Mouse (Mus musculus) lung, embryonic 14.5 days (tissue): Measurements from ENCODE around the gene C9. TPM values are rescaled to one million over a fixed set of nuclear protein-coding genes. Genes with fewer than 3 reads are reported as not detected.

Experiments used
- ATAC-seq: fragments of 200-750 bp; cut with Nextera tagmentation; 2 replicates; pipeline ENCODE4 v1.8.0; 2017; ENCODE audit warnings: mild to moderate bottlenecking, moderate TSS enrichment, moderate library complexity; ENCODE audit not compliant: insufficient read depth
- DNase-seq: peaks from one replicate; pipeline ENCODE4 v3.0.0-alpha.2; 2015
- H3K27ac ChIP-seq: fragments of 300-500 bp; sonication (generic); 2 replicates; pipeline ENCODE4 v1.5.1; 2014; ENCODE audit warnings: low read depth, mild to moderate bottlenecking, moderate library complexity
- H3K27me3 ChIP-seq: fragments of 300-500 bp; sonication (generic); 2 replicates; pipeline ENCODE4 v1.6.1; 2014; ENCODE audit warnings: low read length, control low read depth; ENCODE audit not compliant: insufficient read depth
- H3K36me3 ChIP-seq: fragments of 300-500 bp; sonication (generic); 2 replicates; pipeline ENCODE4 v1.6.1; 2014; ENCODE audit warnings: control low read depth; ENCODE audit not compliant: insufficient read depth
- H3K4me1 ChIP-seq: fragments of 300-500 bp; sonication (generic); 2 replicates; pipeline ENCODE4 v1.6.1; 2014; ENCODE audit warnings: antibody characterized with exemption, control low read depth; ENCODE audit not compliant: insufficient read depth
- H3K4me2 ChIP-seq: fragments of 300-500 bp; sonication (generic); 2 replicates; pipeline ENCODE4 v1.6.1; 2014; ENCODE audit warnings: mild to moderate bottlenecking
- H3K4me3 ChIP-seq: fragments of 300-500 bp; sonication (generic); 2 replicates; pipeline ENCODE4 v1.5.1; 2014; ENCODE audit warnings: low read depth, low read length
- H3K9ac ChIP-seq: fragments of 300-500 bp; sonication (generic); 2 replicates; pipeline ENCODE4 v1.6.1; 2014
- H3K9me3 ChIP-seq: fragments of 300-500 bp; sonication (generic); 2 replicates; pipeline ENCODE4 v1.6.1; 2016; ENCODE audit warnings: low read depth, low read length, control low read depth
- CTCF ChIP-seq: IDR thresholded peaks from 2 replicates; pipeline ENCODE4 v1.5.1; 2016; ENCODE audit warnings: antibody characterized with exemption, low read depth
- WGBS: fragments of 180-500 bp; shearing (Covaris S2); extraction: QIAGEN DNeasy Blood & Tissue Kit; methylation state at CpG from one replicate; pipeline ENCODE4 v1.1.7; 2014; 5-methylcytosine and 5-hydroxymethylcytosine counted together
- polyA plus RNA-seq: library from polyadenylated mRNA; unstranded; fragments of >200 nt; fragmentation: Nextera tagmentation; extraction: Ambion mirVana; gene quantifications from 2 replicates; pipeline ENCODE4 v1.2.1, GENCODE M21; 2014

C9 gene
- not detected in 2 replicates for polyA plus RNA-seq

DNA sequence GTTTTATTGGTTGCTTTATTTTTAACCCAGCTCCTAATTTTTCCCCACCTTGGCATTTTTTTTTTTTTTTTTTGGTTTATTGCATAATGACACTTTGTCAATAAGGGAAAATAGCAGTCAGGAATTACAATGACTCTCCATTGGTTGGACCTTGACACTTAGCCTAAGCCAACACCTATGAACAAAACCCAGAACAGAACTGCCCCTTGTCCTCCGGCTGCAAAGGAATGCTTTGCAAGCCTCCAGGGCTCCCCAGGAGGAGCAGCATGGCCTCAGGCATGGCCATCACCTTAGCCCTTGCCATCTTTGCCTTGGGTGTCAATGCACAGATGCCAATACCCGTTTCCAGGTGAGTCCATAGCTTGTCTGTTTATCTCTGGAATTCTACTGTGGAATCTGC is at the start of gene C9:
C9 (plus strand) TSS at position 193 of the 400 bp plus-strand sequence.
- Histone ChIP-seq H3K36me3 (no peaks in the 10 kb centered on the region), H3K4me3 (no peak within 1 kb of the TSS), H3K9ac (no peak within 1 kb of the TSS), H3K27ac (no peak within 1 kb of the TSS), H3K4me1 (no peaks in the 10 kb centered on the region), H3K27me3 (no peaks in the 10 kb centered on the region), H3K9me3 (no peaks in the 10 kb centered on the region), H3K4me2 (no peak within 1 kb of the TSS)
- WGBS, result 63% methylated on average over 2 of the region's 2 CpGs
- no peak for TF ChIP-seq CTCF
- DNase-seq, result no peak
- ATAC-seq, result no peak

DNA sequence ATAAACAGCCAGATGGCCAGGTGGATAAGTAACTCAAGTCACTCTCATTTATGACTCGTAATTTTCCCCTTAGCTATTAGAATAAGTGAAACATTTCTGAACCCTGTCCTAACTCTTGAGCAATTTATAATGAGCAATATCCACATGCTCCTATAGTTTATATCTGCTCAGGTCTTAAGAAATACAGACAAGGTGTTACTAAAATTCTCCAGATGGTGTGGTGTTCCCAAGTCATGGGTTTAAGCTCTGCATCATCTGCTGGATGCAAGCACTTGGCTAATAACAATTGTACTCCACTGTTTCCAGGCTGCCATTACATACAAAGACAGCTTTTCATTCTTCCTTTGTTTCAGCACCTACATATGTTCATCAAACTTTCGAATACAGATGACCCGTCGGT is 46.9 kb upstream of the C9 start:
- no peak for ATAC-seq
- no peak for DNase-seq
- WGBS, result 76% methylated on average over 4 of the region's 4 CpGs

DNA sequence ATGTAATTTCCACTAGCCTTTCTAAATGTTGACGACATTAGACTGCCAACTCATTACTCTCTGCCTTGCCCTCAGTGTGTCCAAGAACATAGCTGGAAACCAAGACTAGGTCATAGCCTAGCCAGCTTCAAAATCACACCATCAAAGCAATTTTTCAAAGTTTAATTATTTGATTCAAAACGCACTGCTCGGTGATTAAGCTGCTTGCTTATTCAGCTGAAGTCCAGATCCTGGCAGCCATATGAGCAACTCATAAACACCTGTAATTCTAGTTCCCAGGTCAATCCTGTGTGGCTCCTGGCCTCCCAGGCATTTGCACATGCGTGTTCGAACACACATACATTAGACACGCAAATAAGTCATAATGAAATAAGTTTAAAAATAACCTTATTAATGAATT is 46.2 kb upstream of the C9 start:
- ATAC-seq (no peak), DNase-seq (no peak)
- 74% methylated on average over 6 of the region's 6 CpGs for WGBS
- H3K27me3 ChIP-seq, result no peaks in the 10 kb centered on the region
- no peak overlapping the region for H3K4me2 ChIP-seq
- H3K36me3 ChIP-seq, result no peaks in the 10 kb centered on the region
- H3K27ac ChIP-seq, result no peak overlapping the region
- no peaks in the 10 kb centered on the region for H3K9me3 ChIP-seq
- H3K9ac ChIP-seq, result no peak overlapping the region
- no peaks in the 10 kb centered on the region for H3K4me1 ChIP-seq
- TF ChIP-seq CTCF, result no peak
- H3K4me3 ChIP-seq, result no peak overlapping the region

More for the DNA sequence above, 46.9 kb upstream of the C9 start:
- H3K36me3 ChIP-seq, result no peaks in the 10 kb centered on the region
- H3K4me3 ChIP-seq, result no peak overlapping the region
- no peaks in the 10 kb centered on the region for H3K4me1 ChIP-seq
- no peak for TF ChIP-seq CTCF
- H3K9me3 ChIP-seq, result no peaks in the 10 kb centered on the region
- H3K27ac ChIP-seq, result no peak overlapping the region
- H3K4me2 ChIP-seq, result no peak overlapping the region
- H3K9ac ChIP-seq, result no peak overlapping the region
- no peaks in the 10 kb centered on the region for H3K27me3 ChIP-seq

DNA sequence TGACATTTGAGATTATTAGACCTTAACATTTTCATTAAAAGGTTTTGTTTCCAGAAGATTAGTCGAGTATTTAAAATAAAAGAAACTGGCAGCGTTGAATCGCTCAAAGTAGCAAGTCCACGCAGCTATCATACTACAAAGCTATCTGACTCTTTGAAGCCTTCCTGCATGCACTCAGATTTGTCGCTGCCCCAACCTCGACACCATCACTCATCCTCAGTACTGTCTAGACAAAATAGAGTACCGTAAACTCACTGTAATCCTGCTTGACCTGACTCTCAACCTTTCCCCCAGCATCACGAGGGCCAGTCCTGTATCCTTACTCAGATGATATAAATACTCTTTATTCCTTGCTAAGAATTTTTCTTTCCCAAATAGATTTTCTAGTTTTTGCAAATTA is 45.0 kb upstream of the C9 start:
- Histone ChIP-seq H3K4me3 (no peak overlapping the region), H3K4me1 (no peaks in the 10 kb centered on the region), H3K9me3 (no peaks in the 10 kb centered on the region), H3K27ac (no peak overlapping the region), H3K27me3 (no peaks in the 10 kb centered on the region), H3K36me3 (no peaks in the 10 kb centered on the region), H3K4me2 (no peak overlapping the region), H3K9ac (no peak overlapping the region)
- ATAC-seq (no peak), DNase-seq (no peak)
- no peak for TF ChIP-seq CTCF
- WGBS, result 35% methylated on average over 8 of the region's 8 CpGs

DNA sequence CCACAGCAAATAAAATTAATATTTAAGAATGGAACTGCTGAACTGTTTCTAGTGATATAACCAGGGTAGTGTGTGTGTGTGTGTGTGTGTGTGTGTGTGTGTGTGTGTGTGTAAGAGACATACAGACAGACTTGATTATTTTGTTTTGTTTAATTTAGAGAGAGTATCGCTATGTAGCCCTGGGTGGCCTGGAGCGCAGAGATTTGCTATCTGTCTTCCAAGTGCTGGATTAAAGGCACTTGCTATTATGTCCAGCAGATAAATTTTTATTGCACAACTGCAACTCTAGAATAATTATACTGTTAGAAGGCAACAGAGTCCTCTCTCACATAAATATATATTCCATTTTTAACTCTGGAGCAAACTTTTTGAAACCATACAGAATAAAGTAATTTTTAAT is 42.7 kb upstream of the C9 start:
- H3K27ac ChIP-seq, result no peak overlapping the region
- WGBS, result 34% methylated on average over 2 of the region's 2 CpGs
- H3K4me3 ChIP-seq, result no peak overlapping the region
- ATAC-seq (peak; percentile 56; the same call in 1 of the 2 replicates), DNase-seq (peak; percentile 62)
- H3K27me3 ChIP-seq, result no peaks in the 10 kb centered on the region
- no peak overlapping the region for H3K4me2 ChIP-seq
- H3K36me3 ChIP-seq, result peaks cover 4% of the 10 kb centered on the region; the same call in 1 of the 2 replicates
- H3K4me1 ChIP-seq, result no peaks in the 10 kb centered on the region
- no peak overlapping the region for H3K9ac ChIP-seq
- TF ChIP-seq CTCF, result no peak
- H3K9me3 ChIP-seq, result no peaks in the 10 kb centered on the region

DNA sequence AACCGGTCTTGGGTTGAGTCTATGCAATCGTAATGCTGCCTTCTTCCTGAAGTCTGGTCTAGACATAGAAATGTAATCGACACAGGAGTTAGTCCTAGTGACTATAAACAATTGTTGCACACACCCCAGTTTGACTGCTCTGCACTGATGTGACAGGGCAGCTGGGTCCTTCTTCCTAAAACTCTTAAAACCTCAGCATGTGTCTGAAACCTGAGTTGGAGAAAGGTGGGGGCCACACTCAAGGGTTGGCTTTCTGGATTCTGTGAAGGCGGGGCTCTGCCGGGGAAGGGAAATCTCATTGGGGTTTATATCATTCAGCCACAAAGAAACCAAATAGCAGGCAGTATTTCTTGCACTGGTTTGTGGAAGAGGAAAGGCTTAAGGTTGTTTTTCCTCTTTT is 41.0 kb upstream of the C9 start:
- DNase-seq, result no peak
- Histone ChIP-seq H3K36me3 (peaks cover 4% of the 10 kb centered on the region; the same call in 1 of the 2 replicates), H3K4me2 (no peak overlapping the region), H3K27ac (no peak overlapping the region), H3K4me1 (no peaks in the 10 kb centered on the region), H3K9me3 (no peaks in the 10 kb centered on the region), H3K27me3 (no peaks in the 10 kb centered on the region), H3K9ac (no peak overlapping the region), H3K4me3 (no peak overlapping the region)
- no peak for TF ChIP-seq CTCF
- WGBS, result 76% methylated on average over 5 of the region's 5 CpGs
- ATAC-seq, result no peak

DNA sequence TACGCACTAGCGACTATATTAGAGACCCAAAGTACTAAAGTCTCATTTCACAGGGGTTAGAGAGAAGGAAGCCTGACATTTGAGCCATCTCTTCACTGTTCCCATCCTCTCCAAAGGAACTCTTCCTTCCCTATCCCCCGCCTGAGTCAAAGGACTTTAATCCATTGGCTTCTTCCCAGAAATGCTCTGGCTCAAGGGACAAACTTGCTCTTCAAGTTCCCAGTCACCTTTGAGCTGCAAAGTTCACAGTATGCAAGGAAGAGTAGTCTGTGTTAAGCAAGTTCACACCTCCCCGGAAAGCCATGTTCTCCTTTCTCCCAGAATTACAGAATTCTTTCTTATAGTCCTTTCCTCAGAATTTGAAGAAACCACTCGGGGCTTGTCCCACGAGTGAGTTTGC is 38.4 kb upstream of the C9 start:
- H3K4me2 ChIP-seq, result no peak overlapping the region
- H3K9ac ChIP-seq, result no peak overlapping the region
- TF ChIP-seq CTCF, result no peak
- H3K27me3 ChIP-seq, result no peaks in the 10 kb centered on the region
- H3K4me1 ChIP-seq, result no peaks in the 10 kb centered on the region
- ATAC-seq, result no peak
- H3K9me3 ChIP-seq, result no peaks in the 10 kb centered on the region
- 84% methylated on average over 6 of the region's 6 CpGs for WGBS
- no peak overlapping the region for H3K4me3 ChIP-seq
- H3K36me3 ChIP-seq, result peaks cover 4% of the 10 kb centered on the region; the same call in 1 of the 2 replicates
- no peak for DNase-seq
- H3K27ac ChIP-seq, result no peak overlapping the region

DNA sequence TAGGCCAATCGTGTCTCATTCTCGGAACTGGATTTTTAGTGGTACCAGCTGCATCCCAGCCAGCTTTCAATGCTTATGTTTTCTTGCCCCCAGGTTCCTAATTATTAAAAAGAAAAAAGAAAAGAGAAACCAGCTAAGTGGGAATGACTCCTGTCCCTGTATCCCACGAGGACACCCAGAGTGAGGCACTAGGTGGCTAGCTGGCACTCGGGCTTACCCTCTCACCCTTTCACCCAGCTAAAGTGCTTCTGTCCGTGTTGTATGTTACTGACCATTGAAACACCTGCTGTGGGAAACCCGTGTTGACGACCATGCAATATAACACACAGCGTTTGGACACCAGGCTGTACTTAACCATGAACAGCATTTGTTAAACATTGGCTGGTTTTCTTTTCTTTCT is 36.1 kb upstream of the C9 start:
- DNase-seq, result no peak
- 84% methylated on average over 8 of the region's 8 CpGs for WGBS
- ATAC-seq, result no peak
- Histone ChIP-seq H3K27me3 (no peaks in the 10 kb centered on the region), H3K4me2 (no peak overlapping the region), H3K9ac (no peak overlapping the region), H3K36me3 (peaks cover 4% of the 10 kb centered on the region; the same call in 1 of the 2 replicates), H3K4me3 (no peak overlapping the region), H3K9me3 (no peaks in the 10 kb centered on the region), H3K27ac (no peak overlapping the region), H3K4me1 (no peaks in the 10 kb centered on the region)
- TF ChIP-seq CTCF, result no peak
